Mouse (Mus musculus): ENCODE measurements around the gene Aktip. TPM values are rescaled to one million over a fixed set of nuclear protein-coding genes. Genes with fewer than 3 reads are reported as not detected.

Gene Aktip
- total and polyA plus RNA-seq, 2 experiments from 2014 or later: 133 TPM

GRCm38 (mm10) chr8:91077077-91077867 lies 122.5 kb downstream of the Aktip start:
- Histone ChIP-seq H3K9me3 (ENCODE audit: low read length) (no peaks in the 10 kb centered on the region), H3K4me3 (ENCODE audit: low read depth, low read length) (no peak overlapping the region), H3K4me2 (ENCODE audit: low read depth, low read length, poor library complexity, severe bottlenecking) (no peak overlapping the region), H3K9ac (replicated peaks; ENCODE audit: low read length, poor library complexity, severe bottlenecking) (no peak overlapping the region), H3K36me3 (ENCODE audit: insufficient read depth, low read length) (0 out of 2 replicates have a peak, but pooled peaks cover 4% of the 10 kb centered on the region), H3K27me3 (ENCODE audit: insufficient read depth, low read length) (no peaks in the 10 kb centered on the region), H3K27ac (ENCODE audit: low read depth, low read length) (no peak overlapping the region), H3K4me1 (ENCODE audit: insufficient read depth, low read length) (no peaks in the 10 kb centered on the region)
- no peak for TF ChIP-seq CTCF (IDR thresholded peaks at IDR 0.05)
- DNase-seq (ENCODE audit: low spot score): no peak
- 92% methylated on average over 12 of the region's 12 CpGs for WGBS
- no peak for ATAC-seq (ENCODE audit: low FRiP score)

- Histone ChIP-seq H3K9ac (replicated peaks; ENCODE audit: low read length, poor library complexity, severe bottlenecking) (peak overlapping the region; percentile 77), H3K4me3 (ENCODE audit: low read depth, low read length) (peak overlapping the region; percentile 79), H3K27me3 (ENCODE audit: insufficient read depth, low read length) (no peaks in the 10 kb centered on the region), H3K36me3 (ENCODE audit: insufficient read depth, low read length) (no peaks in the 10 kb centered on the region), H3K27ac (ENCODE audit: low read depth, low read length) (peak overlapping the region; percentile 83), H3K4me2 (ENCODE audit: low read depth, low read length, poor library complexity, severe bottlenecking) (peak overlapping the region; percentile 61), H3K4me1 (ENCODE audit: insufficient read depth, low read length) (peaks cover 4% of the 10 kb centered on the region; the same call in 1 of the 2 replicates), H3K9me3 (ENCODE audit: low read length) (no peaks in the 10 kb centered on the region)
- under 1% methylated on average over 33 of the region's 34 CpGs for WGBS
- peak; percentile 85 for DNase-seq (ENCODE audit: low spot score)
- peak; percentile 78 for ATAC-seq (ENCODE audit: low FRiP score)
- no peak for TF ChIP-seq CTCF (IDR thresholded peaks at IDR 0.05)
These were observed 129.4 kb downstream of the Aktip start for GRCm38 (mm10) chr8:91070275-91070859.

GRCm38 (mm10) chr8:91069834-91070233 lies 129.9 kb downstream of the Aktip start, which contains the start of gene Rbl2:
TSS of gene Rbl2 (plus strand) at chr8:91070057.
- no peaks in the 10 kb centered on the region for H3K36me3 ChIP-seq (ENCODE audit: insufficient read depth, low read length)
- peak; percentile 96 for DNase-seq (ENCODE audit: low spot score)
- H3K9me3 ChIP-seq (ENCODE audit: low read length): no peaks in the 10 kb centered on the region
- peak within 1 kb of the TSS; percentile 67 for H3K4me2 ChIP-seq (ENCODE audit: low read depth, low read length, poor library complexity, severe bottlenecking)
- H3K4me1 ChIP-seq (ENCODE audit: insufficient read depth, low read length): peaks cover 4% of the 10 kb centered on the region; the same call in 1 of the 2 replicates
- H3K9ac ChIP-seq (replicated peaks; ENCODE audit: low read length, poor library complexity, severe bottlenecking): peak within 1 kb of the TSS; percentile 77
- ATAC-seq (ENCODE audit: low FRiP score): peak; percentile 96
- no peak; the same call in 1 of the 2 replicates for TF ChIP-seq CTCF (IDR thresholded peaks at IDR 0.05)
- H3K27me3 ChIP-seq (ENCODE audit: insufficient read depth, low read length): no peaks in the 10 kb centered on the region
- peak within 1 kb of the TSS; percentile 83 for H3K27ac ChIP-seq (ENCODE audit: low read depth, low read length)
- 3% methylated on average over 12 of the region's 25 CpGs for WGBS
- H3K4me3 ChIP-seq (ENCODE audit: low read depth, low read length): peak within 1 kb of the TSS; percentile 79

GRCm38 (mm10) chr8:91069407-91069806 lies 130.4 kb downstream of the Aktip start:
- peaks cover 4% of the 10 kb centered on the region; the same call in 1 of the 2 replicates for H3K4me1 ChIP-seq (ENCODE audit: insufficient read depth, low read length)
- TF ChIP-seq CTCF (IDR thresholded peaks at IDR 0.05): no peak
- ATAC-seq (ENCODE audit: low FRiP score) (no peak), DNase-seq (ENCODE audit: low spot score) (no peak)
- H3K9me3 ChIP-seq (ENCODE audit: low read length): no peaks in the 10 kb centered on the region
- peak overlapping the region; percentile 67 for H3K4me2 ChIP-seq (ENCODE audit: low read depth, low read length, poor library complexity, severe bottlenecking)
- WGBS: 5% methylated on average over 10 of the region's 10 CpGs
- no peaks in the 10 kb centered on the region for H3K27me3 ChIP-seq (ENCODE audit: insufficient read depth, low read length)
- no peaks in the 10 kb centered on the region for H3K36me3 ChIP-seq (ENCODE audit: insufficient read depth, low read length)
- H3K27ac ChIP-seq (ENCODE audit: low read depth, low read length): 0 out of 2 replicates have a peak overlapping the region, but pooled peaks have one; percentile 83
- peak overlapping the region; percentile 79 for H3K4me3 ChIP-seq (ENCODE audit: low read depth, low read length)
- peak overlapping the region; percentile 77; the same call in 1 of the 2 replicates for H3K9ac ChIP-seq (replicated peaks; ENCODE audit: low read length, poor library complexity, severe bottlenecking)

- ATAC-seq (ENCODE audit: low FRiP score) (no peak), DNase-seq (ENCODE audit: low spot score) (no peak)
- H3K9ac ChIP-seq (replicated peaks; ENCODE audit: low read length, poor library complexity, severe bottlenecking): no peak overlapping the region
- no peak overlapping the region for H3K4me2 ChIP-seq (ENCODE audit: low read depth, low read length, poor library complexity, severe bottlenecking)
- H3K4me1 ChIP-seq (ENCODE audit: insufficient read depth, low read length): no peaks in the 10 kb centered on the region; the same call in 1 of the 2 replicates
- no peak overlapping the region for H3K27ac ChIP-seq (ENCODE audit: low read depth, low read length)
- WGBS: 76% methylated on average over 4 of the region's 4 CpGs
- no peaks in the 10 kb centered on the region for H3K36me3 ChIP-seq (ENCODE audit: insufficient read depth, low read length)
- no peaks in the 10 kb centered on the region for H3K9me3 ChIP-seq (ENCODE audit: low read length)
- H3K4me3 ChIP-seq (ENCODE audit: low read depth, low read length): no peak overlapping the region
- H3K27me3 ChIP-seq (ENCODE audit: insufficient read depth, low read length): no peaks in the 10 kb centered on the region
- TF ChIP-seq CTCF (IDR thresholded peaks at IDR 0.05): no peak
These were observed 134.6 kb downstream of the Aktip start for GRCm38 (mm10) chr8:91065179-91065578.

Other genes starting within 250 kb of the Aktip start
- 33.6 and 34.2 TPM in 2 replicates for gene Rbl2, start 129.9 kb downstream of the Aktip start, total RNA-seq (2014; rRNA removed)
- gene Rbl2, start 129.9 kb downstream of the Aktip start, polyA plus RNA-seq (2015; fragmentation: Nextera tagmentation; extraction: Ambion mirVana): 14.2 and 17.1 TPM in 2 replicates
- gene Rpgrip1l, start 113.3 kb upstream of the Aktip start, total RNA-seq (2014; rRNA removed): 8.4 and 9.4 TPM in 2 replicates
- 8.4 and 11.5 TPM in 2 replicates for gene Rpgrip1l, start 113.3 kb upstream of the Aktip start, polyA plus RNA-seq (2015; fragmentation: Nextera tagmentation; extraction: Ambion mirVana)
- gene Fto, start 113.5 kb upstream of the Aktip start, total RNA-seq (2014; rRNA removed): 97.9 and 135 TPM in 2 replicates
- 151 and 153 TPM in 2 replicates for gene Fto, start 113.5 kb upstream of the Aktip start, polyA plus RNA-seq (2015; fragmentation: Nextera tagmentation; extraction: Ambion mirVana)

Measured in midbrain, postnatal 0 days (tissue).